Mouse (Mus musculus): Measurements from ENCODE around the gene Olfr97. TPM values are rescaled to one million over a fixed set of nuclear protein-coding genes. Genes with fewer than 3 reads are reported as not detected.

The Olfr97 gene
- polyA plus RNA-seq, 1 experiment, result not detected

DNA sequence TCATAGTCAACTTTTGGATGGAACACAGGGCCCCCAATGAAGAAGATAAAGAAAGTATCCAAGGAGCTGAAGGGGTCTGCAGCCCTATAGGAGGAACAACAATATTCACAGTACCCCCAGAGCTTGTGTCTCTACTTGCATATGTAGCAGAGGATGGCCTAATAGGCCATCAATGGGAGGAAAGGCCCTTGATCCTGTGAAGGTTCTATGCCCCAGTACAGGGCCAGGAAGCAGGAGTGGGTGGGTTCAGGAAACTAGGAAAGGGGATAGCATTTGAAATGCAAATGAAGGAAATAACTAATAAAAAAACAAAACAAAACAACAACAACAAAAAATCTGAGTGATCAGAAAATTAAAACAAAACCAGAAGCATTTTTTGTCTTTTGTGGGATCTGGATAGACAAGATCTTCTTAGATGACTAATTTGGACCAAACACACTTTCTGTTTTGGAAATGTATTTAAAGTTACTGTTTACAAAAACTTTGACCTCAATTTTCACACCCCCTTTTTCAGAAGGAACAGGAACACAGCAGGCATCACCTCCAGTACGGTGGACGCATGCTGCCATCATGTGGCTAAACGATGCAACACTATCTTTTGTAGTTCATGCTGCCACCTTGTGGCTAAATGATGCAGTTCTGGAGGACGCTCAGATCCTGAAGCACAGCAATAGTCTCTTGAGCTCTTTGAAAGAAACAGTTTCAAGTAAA is 33.8 kb downstream of the Olfr97 start:
- no peaks in the 10 kb centered on the region for H3K9me3 ChIP-seq (replicated peaks; ENCODE audit: control insufficient read depth, insufficient read depth, low read length, poor library complexity, severe bottlenecking)
- no peaks in the 10 kb centered on the region for H3K4me1 ChIP-seq (ENCODE audit: control insufficient read depth, insufficient read depth, low read length)
- TF ChIP-seq CTCF (IDR thresholded peaks at IDR 0.05; ENCODE audit: low read depth, low read length) (peak; percentile 100), EP300 (IDR thresholded peaks at IDR 0.05; ENCODE audit: insufficient read depth, low read depth, low read length) (peak; percentile 74; the same call in 1 of the 2 replicates), POLR2A (IDR thresholded peaks at IDR 0.05; ENCODE audit: insufficient read depth, low read length) (no peak)
- H3K9ac ChIP-seq (ENCODE audit: low read depth, poor library complexity, severe bottlenecking), result no peak overlapping the region
- H3K36me3 ChIP-seq (ENCODE audit: control insufficient read depth, insufficient read depth, low read length, poor library complexity, severe bottlenecking), result no peaks in the 10 kb centered on the region
- H3K27me3 ChIP-seq (ENCODE audit: control insufficient read depth, insufficient read depth, low read length, poor library complexity, severe bottlenecking), result no peaks in the 10 kb centered on the region
- no peak overlapping the region for H3K27ac ChIP-seq (ENCODE audit: insufficient read depth, low read length)
- H3K4me3 ChIP-seq (ENCODE audit: low read depth, low read length), result no peak overlapping the region

DNA sequence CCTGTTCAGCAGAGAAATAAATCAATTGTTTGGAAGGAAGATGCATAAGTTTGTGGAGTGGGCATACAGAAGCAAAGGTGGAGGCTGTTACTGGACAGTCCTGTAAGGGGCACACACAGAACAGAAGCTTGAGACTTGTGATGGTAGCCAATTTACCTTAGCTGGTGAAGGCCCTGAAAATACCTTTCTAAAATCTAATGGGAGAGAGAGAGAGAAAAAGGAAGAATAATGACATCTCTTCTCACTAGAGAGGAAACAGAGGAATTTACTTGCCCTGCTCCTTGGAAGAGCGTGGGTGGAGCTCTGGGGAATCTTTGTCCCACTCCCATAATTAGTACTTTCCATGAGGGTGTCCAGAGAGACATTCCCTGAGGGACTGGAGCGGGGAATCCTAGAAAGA is 36.2 kb downstream of the Olfr97 start, which contains the start of gene Olfr94:
Olfr94 (minus strand) TSS at position 101 of the 400 bp plus-strand sequence.
- H3K9ac ChIP-seq (ENCODE audit: low read depth, poor library complexity, severe bottlenecking), result no peak within 1 kb of the TSS
- H3K9me3 ChIP-seq (replicated peaks; ENCODE audit: control insufficient read depth, insufficient read depth, low read length, poor library complexity, severe bottlenecking), result no peaks in the 10 kb centered on the region
- H3K4me3 ChIP-seq (ENCODE audit: low read depth, low read length), result no peak within 1 kb of the TSS
- no peaks in the 10 kb centered on the region for H3K36me3 ChIP-seq (ENCODE audit: control insufficient read depth, insufficient read depth, low read length, poor library complexity, severe bottlenecking)
- H3K4me1 ChIP-seq (ENCODE audit: control insufficient read depth, insufficient read depth, low read length), result no peaks in the 10 kb centered on the region
- H3K27ac ChIP-seq (ENCODE audit: insufficient read depth, low read length), result no peak within 1 kb of the TSS
- no peak for TF ChIP-seq CTCF (IDR thresholded peaks at IDR 0.05; ENCODE audit: low read depth, low read length)
- TF ChIP-seq EP300 (IDR thresholded peaks at IDR 0.05; ENCODE audit: insufficient read depth, low read depth, low read length), result no peak
- no peak for TF ChIP-seq POLR2A (IDR thresholded peaks at IDR 0.05; ENCODE audit: insufficient read depth, low read length)
- no peaks in the 10 kb centered on the region for H3K27me3 ChIP-seq (ENCODE audit: control insufficient read depth, insufficient read depth, low read length, poor library complexity, severe bottlenecking)

DNA sequence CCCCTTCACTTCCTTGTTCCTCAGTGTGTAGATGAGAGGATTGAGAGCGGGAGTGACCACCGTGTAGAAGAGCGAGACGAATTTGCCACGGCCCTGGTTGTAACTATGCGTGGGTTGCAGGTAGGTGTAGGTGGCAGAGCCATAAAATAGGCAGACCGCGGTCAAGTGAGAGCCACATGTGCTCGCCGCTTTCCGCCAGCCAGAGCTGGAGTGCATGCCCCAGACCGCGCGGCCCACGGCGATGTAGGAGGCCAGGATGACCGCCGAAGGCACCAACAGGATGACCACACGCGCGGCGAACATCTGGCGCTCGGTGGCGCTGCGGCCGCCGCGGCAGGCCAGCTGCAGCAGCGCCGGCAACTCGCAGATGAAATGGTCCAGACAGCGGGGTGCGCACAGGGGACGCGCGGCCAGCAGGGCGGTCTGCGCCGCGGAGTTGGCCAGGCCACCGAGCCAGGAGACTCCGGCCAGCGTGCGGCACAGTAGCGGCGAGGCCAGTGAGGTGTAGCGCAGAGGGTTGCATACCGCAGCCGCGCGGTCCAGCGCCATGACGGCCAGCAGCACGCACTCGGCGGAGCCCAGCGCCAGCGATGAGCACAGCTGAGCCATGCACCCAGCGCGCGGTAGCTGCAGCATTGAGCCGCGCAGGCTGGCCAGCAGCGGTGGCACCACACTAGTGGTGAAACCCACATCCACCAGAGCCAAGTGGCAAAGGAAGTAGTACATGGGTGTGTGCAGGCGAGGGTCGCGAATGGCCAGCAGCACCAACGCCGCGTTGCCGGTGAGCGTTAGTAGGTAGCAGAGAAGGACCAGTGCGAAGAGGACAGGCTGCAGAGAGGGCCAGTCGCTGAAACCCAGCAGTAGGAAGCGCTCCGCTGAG is 40.0 kb downstream of the Olfr97 start:
- Histone ChIP-seq H3K9me3 (replicated peaks; ENCODE audit: control insufficient read depth, insufficient read depth, low read length, poor library complexity, severe bottlenecking) (no peaks in the 10 kb centered on the region), H3K27ac (ENCODE audit: insufficient read depth, low read length) (peak overlapping the region; percentile 47), H3K9ac (ENCODE audit: low read depth, poor library complexity, severe bottlenecking) (peak overlapping the region; percentile 46), H3K4me1 (ENCODE audit: control insufficient read depth, insufficient read depth, low read length) (peaks cover 6% of the 10 kb centered on the region), H3K36me3 (ENCODE audit: control insufficient read depth, insufficient read depth, low read length, poor library complexity, severe bottlenecking) (no peaks in the 10 kb centered on the region), H3K4me3 (ENCODE audit: low read depth, low read length) (peak overlapping the region; percentile 64), H3K27me3 (ENCODE audit: control insufficient read depth, insufficient read depth, low read length, poor library complexity, severe bottlenecking) (no peaks in the 10 kb centered on the region)
- TF ChIP-seq CTCF (IDR thresholded peaks at IDR 0.05; ENCODE audit: low read depth, low read length) (no peak), EP300 (IDR thresholded peaks at IDR 0.05; ENCODE audit: insufficient read depth, low read depth, low read length) (peak; percentile 54; the same call in 1 of the 2 replicates), POLR2A (IDR thresholded peaks at IDR 0.05; ENCODE audit: insufficient read depth, low read length) (no peak)

DNA sequence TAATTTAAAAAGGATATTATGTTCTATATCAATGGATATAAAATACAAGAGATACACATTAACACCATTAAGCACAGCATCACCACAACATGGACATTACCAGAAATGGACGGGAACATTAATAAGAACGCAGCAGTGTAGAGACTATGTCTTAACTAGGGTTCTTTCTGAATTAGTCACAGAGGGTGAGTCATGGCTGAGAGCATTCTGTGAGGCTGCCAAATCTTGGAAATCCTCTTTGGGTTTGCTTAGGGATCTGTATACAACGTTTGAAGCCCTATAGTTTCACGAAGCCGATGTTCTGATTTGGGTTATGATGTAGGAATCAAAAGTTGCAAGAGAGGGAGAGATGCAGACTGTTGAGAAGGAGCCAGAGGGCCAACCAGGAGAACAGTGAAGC is 42.3 kb downstream of the Olfr97 start:
- H3K27ac ChIP-seq (ENCODE audit: insufficient read depth, low read length), result peak overlapping the region; percentile 30; the same call in 1 of the 2 replicates
- H3K36me3 ChIP-seq (ENCODE audit: control insufficient read depth, insufficient read depth, low read length, poor library complexity, severe bottlenecking), result no peaks in the 10 kb centered on the region
- no peaks in the 10 kb centered on the region for H3K27me3 ChIP-seq (ENCODE audit: control insufficient read depth, insufficient read depth, low read length, poor library complexity, severe bottlenecking)
- H3K4me1 ChIP-seq (ENCODE audit: control insufficient read depth, insufficient read depth, low read length), result peaks cover 9% of the 10 kb centered on the region
- TF ChIP-seq EP300 (IDR thresholded peaks at IDR 0.05; ENCODE audit: insufficient read depth, low read depth, low read length) (no peak), POLR2A (IDR thresholded peaks at IDR 0.05; ENCODE audit: insufficient read depth, low read length) (no peak), CTCF (IDR thresholded peaks at IDR 0.05; ENCODE audit: low read depth, low read length) (no peak)
- H3K9ac ChIP-seq (ENCODE audit: low read depth, poor library complexity, severe bottlenecking), result no peak overlapping the region
- H3K9me3 ChIP-seq (replicated peaks; ENCODE audit: control insufficient read depth, insufficient read depth, low read length, poor library complexity, severe bottlenecking), result no peaks in the 10 kb centered on the region
- H3K4me3 ChIP-seq (ENCODE audit: low read depth, low read length), result no peak overlapping the region

DNA sequence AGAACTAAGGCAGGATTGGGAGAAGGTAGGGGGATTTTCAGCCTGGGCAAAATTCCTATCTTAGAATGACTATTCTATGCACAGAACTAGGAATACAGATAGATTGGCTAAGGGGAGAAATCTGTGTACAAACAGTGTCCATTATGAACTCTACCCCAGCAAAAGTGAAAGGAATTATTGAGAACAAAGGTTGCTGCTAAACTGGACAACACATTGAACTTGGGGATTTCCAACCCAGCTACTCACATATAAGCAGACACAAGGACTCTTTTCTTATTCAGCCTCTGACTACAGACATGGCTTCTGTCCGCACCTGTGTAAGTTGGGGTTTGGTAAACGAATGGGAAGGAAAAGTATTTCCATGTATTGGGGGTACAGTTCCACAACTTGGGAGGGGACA is 43.5 kb downstream of the Olfr97 start, which contains the start of gene Ubd:
Ubd (plus strand) TSS at position 237 of the 400 bp plus-strand sequence.
- H3K9me3 ChIP-seq (replicated peaks; ENCODE audit: control insufficient read depth, insufficient read depth, low read length, poor library complexity, severe bottlenecking), result no peaks in the 10 kb centered on the region
- H3K4me3 ChIP-seq (ENCODE audit: low read depth, low read length), result peak within 1 kb of the TSS; percentile 42
- no peak for TF ChIP-seq EP300 (IDR thresholded peaks at IDR 0.05; ENCODE audit: insufficient read depth, low read depth, low read length)
- no peak for TF ChIP-seq CTCF (IDR thresholded peaks at IDR 0.05; ENCODE audit: low read depth, low read length)
- TF ChIP-seq POLR2A (IDR thresholded peaks at IDR 0.05; ENCODE audit: insufficient read depth, low read length), result no peak
- no peaks in the 10 kb centered on the region for H3K36me3 ChIP-seq (ENCODE audit: control insufficient read depth, insufficient read depth, low read length, poor library complexity, severe bottlenecking)
- H3K9ac ChIP-seq (ENCODE audit: low read depth, poor library complexity, severe bottlenecking), result peak within 1 kb of the TSS; percentile 62
- H3K27me3 ChIP-seq (ENCODE audit: control insufficient read depth, insufficient read depth, low read length, poor library complexity, severe bottlenecking), result no peaks in the 10 kb centered on the region
- peak within 1 kb of the TSS; percentile 85 for H3K27ac ChIP-seq (ENCODE audit: insufficient read depth, low read length)
- peaks cover 11% of the 10 kb centered on the region for H3K4me1 ChIP-seq (ENCODE audit: control insufficient read depth, insufficient read depth, low read length)
